Mouse (Mus musculus) right cerebral cortex, postnatal 25 days (tissue): ENCODE results near the gene Tubb5.

Experiments used
- DNase-seq: peaks from one replicate; pipeline ENCODE4 v3.0.0; 2022

Tubb5 gene

DNA sequence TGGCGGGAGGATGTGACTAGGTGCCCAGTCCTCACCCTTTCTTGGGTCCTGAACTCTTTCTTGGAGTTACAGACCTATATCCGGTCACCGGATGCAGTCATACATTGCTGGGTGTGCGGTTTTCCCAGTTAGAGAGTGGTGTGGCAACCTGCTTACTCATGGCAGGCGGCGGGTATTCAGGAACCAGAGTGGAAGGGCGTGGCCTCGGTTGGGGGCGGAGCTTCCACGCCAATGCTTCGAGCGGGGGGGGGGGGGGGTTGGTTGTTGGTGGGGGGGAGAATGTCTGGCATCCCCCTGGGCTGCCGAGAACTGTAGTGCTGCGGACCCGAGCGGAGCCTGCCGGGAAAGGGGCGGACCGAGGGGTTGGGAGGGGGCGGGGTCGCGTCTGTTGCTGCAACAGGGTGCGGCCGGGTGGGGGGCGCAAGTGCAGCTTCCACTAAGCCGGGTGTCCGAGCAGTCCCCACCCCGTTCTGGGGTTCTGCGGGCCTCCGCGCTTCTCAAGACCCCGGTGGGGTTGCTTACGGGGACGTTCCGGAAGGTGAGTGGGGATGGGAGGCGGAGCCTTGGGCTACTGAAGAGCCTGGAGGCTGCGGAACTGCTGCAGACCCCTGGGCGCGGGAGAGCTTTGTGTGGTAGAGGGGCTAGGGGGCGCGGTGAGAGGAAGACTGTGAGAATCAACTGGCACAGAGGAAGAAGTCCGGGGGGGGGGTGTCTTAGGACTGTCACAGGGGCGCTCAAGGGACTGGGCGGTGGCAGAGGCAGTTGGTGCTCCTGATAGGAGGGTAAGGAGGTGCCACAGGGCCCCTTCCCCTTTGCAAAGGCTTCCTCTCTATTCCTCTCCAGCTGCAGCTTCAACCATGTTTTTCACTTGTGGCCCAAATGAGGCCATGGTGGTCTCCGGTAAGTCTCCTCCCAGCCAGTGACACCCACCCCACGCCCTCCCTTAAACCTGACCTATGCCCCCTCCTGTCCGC is 14.9 kb downstream of the Tubb5 start, which contains the start of gene Flot1:
Gene Flot1, plus strand, starts transcription at position 267 of the 974 bp plus-strand sequence.
- DNase-seq, result peak; percentile 77

DNA sequence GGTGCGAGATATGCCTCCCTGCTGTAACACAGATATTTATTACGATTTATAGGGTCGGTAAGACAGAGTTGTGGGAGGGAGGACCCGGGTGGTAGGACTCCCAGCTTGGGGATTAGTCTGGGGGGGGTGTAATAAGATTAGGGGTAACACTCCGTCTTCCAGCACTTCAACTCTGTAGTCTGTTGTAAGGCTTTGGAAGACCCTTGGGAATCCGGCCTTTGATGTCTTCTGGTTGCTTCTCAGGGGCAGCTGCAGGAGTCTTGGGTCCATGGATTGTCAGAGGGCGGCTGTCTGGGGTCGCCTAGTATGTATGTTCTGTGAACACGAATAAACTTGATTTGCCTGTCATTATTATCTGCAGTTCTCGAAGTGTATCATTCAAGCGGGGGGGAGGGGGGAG is 15.5 kb downstream of the Tubb5 start:
- no peak for DNase-seq

DNA sequence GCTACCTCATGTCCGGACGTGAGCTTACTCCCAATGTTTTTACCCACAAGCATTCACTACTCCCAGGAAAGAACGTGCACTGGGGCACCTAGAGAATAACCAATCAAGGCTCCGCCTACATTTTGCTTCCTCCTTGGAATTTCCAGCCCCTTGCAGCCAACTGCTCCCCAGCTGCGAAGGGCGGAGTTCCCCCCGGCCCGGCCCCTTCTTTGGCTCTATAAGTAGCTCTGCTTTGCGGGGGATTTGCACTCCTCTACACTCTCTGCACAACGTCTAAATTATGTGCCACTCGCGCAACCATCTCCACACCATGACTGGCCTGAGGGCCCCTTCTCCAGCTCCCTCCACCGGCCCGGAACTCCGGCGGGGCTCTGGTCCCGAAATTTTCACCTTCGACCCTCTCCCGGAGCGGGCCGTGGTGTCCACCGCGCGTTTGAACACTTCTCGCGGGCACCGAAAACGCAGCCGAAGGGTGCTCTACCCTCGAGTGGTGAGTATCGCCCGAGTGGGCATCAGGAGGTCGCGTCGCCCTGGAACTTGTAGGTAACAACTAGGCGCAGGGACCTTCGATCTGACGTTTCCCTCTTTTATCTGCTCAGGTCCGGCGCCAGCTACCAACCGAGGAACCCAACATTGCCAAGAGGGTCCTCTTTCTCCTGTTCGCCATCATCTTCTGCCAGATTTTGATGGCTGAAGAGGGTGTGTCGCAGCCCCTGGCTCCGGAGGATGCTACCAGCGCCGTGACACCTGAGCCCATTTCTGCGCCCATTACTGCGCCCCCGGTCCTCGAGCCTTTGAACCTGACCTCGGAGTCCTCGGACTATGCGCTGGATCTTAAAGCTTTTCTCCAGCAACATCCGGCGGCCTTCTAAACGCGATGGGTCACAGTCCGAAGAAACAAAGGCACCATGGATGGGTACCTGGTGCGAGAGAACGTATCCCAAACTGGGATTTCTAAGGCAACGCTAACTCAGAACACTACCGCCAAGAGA is 16.4 kb downstream of the Tubb5 start, which contains the start of gene Ier3:
Gene Ier3, plus strand, starts transcription at position 246 of the 992 bp plus-strand sequence.
- DNase-seq, result peak; percentile 68

DNA sequence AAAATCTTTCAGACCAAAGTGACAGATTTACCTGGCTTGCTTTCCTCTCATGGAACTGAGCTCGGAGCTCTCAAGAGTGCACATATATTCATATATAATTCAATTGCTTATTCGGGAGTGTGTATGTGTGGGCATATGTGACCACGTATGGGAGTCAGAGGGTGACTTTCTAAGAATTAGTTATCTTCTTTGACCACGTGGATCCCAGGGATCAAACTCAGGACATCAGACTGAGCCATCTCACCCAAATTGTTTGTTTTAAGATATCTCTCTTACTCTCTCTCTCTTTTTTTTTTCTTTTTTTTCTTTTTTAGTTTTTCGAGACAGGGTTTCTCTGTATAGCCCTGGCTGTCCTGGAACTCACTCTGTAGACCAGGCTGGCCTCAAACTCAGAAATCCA is 18.0 kb downstream of the Tubb5 start:
- DNase-seq, result no peak

DNA sequence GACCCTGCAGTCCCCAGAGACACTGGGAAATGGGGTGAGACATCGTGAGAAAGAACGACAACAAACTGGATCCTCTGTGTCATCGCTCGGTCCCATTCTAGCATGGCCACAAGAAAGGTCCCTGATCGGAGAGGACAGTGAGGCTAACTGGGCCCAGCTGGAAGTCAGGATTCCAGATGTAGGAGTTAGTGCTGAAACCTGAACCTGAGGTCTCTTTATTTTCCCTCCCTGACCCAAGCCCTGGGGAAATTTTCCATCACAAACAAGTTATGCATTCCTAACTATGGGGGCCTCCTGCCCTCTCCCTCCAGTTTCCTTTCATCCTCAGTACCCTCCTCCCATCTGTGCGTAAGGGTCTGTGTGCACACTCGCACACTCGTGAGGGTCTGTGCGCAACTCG is 20.9 kb downstream of the Tubb5 start:
- DNase-seq, result no peak

DNA sequence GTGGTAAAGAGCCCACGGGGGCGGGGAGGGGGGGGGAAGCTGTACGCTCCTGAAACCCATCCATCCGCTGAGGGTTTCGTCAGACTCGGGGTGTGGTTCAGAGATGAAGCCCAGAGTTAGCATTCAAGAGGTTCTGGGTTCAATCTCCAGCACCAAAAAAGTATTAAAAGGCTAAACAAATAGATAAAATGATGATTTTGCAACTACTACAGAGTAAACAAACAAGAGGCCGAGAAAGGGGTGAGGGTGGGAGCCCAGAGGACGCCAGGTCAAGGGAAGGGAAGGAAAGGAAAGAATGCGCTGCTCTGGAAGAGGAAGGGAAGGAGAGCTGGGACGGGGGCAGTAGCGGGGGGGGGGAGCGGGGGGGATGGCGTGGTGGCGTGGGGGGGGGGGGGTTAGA is 21.4 kb downstream of the Tubb5 start:
- DNase-seq, result no peak

DNA sequence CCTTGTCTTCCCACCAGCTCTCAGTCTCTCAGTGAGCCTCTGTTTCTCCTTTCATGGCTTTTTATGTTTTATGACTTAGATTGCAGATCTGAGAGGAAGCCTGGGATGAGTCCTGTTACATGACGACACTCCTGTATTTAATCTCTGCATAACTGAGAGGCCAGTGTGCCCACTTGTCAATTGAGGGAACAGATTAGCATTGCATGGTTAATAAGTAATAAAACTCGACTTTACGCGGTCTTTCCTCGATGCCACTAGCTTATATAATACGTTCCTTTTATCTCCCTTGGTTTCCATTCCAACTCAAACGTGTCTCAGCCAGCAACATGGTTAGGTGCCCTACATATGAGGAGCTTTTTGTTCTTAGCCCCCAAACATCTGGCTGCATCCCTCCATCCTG is 22.3 kb downstream of the Tubb5 start:
- DNase-seq, result no peak

DNA sequence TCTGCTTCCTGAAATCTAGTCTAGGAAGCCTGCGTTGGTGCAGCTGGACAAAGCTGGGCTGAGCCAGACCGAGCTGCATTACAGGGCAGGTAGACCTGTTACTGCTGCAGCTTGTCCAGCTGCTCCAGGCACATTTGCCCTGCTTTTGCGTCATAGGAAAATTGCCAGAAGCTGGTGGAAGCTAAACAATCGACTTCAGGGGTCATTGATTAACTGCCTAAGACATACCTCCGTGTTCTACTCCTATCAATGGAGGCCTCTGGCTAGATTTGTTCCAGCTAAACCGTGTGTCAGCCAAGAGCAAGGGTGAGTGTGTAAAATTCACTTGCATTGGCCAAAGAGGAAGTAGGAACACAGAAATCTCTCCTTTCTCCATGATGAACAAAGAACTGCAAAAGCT is 23.4 kb downstream of the Tubb5 start:
- DNase-seq, result no peak

DNA sequence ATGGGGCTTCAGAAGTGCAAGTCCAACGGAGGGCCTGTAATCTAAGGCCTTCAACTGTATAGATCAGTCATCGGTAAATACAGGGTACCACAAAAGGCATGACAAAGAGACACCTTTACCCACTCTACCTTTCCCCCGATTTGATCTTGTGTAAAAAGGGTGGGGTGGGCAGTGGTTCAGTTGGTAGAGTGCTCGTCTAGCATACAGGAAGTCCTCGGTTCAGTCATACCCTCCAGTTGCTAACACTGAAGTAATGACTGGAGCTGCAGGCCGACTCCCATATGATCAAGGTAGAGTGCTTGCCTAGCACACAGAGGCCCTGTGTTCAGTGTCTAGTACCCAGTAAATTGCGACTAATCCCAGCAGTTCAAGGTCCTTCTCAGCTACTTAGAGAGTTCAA is 24.5 kb downstream of the Tubb5 start:
- no peak for DNase-seq

DNA sequence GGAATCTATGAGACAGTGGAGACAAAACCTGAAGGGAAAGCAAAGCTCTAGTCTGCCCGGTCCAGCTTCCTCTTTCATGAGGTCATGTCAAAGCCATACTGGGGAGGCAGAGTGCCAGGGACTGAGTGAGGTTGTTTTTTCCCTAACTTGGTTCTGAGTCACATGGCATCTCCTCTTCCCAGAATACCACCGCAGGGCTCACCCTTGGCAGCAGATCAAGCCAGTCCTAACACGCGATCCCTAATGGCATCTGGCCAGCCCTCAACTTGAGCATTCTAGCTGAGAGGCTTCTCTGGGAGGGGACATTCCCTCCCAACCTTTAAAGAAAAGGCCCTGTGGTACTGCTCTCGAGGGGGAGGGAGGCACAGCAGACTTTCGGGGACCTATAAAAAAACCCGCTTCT is 24.9 kb downstream of the Tubb5 start:
- no peak for DNase-seq

DNA sequence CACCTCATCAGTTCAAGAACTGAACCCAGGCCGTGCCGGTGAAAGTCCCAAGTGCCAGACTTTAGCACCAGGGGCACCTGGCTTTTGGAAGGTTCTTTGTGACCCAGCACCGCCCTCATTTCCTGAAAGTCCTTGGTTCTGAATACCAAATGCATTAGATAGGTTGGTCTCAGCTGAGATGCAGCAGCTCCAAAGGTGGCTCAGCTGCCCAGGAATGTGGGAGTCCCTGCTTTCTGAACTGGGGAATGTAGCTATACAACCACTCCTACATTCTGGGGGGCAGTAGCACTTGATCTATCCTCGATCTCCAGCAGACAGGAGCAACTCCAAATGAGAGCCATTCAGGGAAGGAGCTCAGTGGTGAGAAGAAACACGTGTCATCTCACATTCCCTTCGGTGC is 25.4 kb downstream of the Tubb5 start:
- no peak for DNase-seq

DNA sequence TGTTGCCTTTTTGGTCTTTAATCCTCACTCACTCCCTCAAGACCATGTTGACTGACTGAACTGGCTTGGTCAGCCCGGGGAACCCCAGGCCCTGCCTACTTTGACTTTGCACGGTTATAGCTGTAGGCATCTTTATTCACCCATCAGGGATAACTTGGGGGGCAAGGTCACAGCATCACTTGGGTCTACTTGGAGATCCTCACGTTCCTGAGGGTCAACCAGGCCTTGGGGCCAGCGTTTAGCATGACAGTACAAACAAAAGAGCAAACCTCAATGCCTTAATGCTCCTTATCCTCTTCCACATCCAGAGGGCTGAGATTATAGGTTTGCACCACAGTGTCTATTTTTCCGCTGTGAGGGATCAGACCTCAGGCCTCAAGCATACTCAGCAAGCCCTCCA is 25.8 kb downstream of the Tubb5 start:
- no peak for DNase-seq

DNA sequence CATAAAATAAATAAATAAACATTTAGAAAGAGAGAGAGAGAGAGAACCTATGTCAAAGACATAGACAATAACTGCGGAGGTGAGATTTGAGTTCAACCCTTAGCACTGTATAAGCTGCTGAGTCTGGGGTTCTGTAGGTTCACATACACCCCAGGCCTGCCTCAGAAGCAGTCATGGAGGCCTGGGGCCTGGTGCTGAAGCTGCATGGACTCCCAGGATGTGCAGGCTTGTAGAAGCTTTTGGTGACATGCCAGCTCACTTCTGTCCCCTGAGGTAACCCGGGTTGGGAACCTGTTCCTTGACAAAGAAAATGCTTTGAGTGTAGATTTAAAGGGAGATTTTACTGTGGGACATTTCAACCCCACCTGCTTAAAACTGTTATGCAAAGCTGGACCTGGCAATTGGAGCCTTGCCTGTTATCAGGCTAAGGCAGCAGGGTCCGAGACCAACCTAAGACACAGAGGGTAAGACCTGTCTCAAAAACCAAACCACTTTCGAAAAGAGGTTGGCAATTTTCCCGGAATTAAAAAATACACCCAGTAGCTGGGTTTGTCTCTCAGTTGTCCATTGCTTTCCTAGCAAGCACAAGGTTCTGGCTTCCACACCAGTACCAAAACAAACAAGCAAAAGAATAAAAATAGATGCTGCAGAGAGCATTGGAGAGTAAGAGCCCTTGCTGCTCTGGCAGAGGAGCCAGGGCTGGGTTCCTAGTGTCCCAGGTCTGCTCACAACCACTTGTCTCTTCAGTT is 27.0 kb downstream of the Tubb5 start:
- DNase-seq, result no peak

DNA sequence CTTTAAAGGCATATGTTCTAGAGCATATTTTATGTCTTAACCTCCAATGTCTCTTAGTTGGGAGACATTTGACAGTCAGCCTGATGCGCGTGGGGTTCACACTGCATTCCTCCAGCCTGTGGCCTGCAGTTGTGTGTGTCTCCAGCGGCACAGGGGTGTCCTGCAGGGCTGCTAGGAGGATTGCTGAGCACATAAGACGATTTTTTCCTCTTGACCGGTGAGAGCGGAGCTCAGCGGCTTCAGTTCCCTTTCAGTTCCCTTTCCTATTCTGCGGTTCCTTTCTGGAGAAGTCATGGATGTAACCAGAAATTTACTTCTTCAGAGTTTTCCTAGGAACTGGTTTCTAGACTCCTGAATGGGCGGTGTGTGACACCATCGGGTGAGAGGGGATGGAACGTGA is 28.7 kb downstream of the Tubb5 start:
- no peak for DNase-seq

DNA sequence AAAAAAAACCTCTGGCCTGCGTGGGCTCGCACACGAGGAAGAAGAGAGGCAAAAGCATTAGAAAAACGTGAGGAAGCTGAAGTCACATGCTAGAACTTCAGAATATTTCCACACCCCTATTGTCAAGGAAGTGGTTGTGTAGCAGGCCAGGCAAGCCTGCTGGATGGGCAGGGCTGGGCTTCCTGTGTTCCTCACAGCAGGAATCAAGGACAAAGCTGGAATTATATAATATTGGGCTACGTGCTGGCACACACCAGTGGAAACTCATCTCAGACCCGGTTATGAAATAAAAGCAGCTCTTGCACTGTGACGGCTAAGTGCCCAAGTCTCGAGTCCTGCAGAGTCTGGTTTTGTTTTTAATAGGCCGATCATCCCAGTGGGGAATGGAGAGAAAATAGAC is 30.0 kb downstream of the Tubb5 start:
- DNase-seq, result no peak

DNA sequence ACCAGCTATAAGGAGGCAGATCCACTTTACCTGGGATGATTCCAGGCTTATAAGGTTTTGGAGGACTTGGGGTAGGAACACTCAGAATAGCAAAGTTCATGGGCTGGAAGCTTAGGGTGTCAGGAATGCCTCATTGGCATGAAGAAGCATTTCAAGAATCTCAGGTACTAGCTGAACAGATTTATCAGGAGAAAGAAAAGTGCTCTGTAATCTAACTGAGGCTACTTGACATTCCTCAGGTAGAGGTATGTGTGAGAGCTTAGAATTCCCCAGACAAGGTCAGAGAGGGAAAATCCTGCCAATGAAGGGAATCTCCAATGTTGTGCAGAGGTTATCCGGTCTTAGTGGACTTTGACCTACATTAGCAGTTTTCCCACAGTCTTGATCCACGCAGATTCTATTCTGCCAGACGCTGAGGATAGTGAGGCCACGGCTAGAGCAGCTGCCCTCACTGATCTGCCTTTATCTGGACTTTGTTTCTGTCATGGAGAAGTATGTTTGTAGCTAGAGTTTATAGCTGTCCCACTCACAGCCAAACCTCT is 34.2 kb downstream of the Tubb5 start:
- DNase-seq, result no peak

DNA sequence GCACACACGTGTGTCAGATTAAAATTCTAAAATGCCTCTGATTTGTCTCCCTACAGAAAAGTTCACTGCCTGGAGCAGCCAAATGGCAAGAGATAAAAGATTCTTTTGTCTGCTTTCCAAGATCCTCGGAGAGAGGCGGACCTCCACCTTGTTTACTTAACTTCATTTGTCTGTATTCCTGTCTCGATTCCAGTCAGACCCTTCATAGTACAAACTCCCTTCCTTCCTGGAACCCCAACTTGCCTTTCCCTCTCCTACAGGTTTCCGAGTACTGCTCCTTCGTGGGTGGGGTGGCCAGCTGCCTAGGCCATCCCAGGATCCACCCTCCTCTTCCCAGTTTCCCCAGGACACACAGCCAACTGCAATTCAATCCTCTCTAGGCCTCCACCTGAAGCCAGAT is 35.1 kb downstream of the Tubb5 start:
- DNase-seq, result no peak

DNA sequence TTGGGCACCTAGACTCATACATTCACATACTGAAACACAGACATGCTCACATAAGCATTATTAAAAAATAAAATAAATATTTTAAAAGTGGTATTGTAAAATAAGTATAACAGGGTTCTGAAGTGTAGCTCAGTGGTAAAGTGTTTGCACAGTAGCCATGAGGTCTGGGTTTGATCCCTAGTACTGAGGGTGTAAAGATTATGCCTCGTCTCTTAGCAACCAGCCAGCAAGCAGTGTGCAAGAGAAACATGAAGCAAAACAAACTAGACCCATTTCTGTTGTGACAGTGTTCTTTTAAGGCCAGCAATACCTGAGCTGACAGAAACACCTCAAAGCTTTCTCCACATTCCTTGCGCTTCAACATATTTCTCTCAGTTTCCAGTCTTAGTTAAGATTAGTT is 37.2 kb downstream of the Tubb5 start:
- no peak for DNase-seq

DNA sequence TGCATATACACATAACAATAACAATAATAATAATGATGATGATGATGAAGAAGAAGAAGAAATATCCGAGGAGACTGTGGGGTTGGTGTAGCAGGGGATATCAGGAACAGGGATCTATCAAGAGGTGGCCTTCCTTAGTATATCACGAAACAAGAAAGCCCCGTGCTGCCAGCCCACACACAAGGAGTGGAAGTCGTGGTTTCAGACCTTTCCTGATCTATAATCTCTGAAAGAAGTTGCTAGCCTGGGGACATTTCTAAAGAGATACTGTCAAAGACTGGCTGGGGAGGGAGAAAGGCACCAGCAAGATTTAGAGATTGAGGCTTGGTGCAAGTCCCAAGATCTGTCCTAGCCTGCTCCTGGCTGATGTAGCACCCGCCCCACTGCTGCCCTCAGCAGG is 41.3 kb downstream of the Tubb5 start:
- no peak for DNase-seq

DNA sequence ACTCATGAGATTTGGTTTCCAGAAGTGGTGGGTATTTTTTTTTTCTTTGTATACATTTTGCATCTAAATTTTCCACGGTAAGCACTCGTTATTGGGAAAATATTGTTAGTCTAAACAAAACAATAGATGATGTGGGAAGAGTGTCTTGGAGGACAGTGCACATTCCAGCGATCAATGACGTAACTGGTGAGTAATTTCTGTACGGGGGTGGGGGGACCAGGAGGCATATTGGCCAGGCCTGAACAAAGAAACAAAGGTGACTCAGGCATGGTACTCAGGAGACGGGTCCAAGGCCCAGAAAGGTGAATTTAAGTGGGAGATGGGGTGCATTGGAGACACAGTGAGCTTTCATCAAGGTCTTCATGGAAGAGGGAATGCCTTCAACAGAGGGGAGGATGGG is 42.5 kb downstream of the Tubb5 start:
- DNase-seq, result no peak

DNA sequence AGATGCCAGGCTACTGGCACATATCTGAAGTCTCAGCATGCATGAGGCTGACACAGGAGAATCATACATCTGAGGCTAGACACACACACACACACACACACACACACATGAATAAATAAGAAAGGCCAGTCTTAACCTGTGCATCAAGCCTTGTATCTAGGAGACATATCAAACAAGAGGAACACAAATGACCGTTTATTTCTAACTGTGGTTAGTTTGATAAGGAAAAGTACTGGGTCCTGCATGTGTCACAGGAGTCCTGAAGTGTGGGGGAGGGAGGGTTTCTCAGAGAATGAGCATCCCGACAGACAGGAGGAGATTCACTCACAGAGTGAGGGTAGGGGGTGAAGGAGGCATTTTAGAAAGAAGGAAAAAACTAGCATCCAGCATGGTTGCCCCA is 43.0 kb downstream of the Tubb5 start:
- no peak for DNase-seq

DNA sequence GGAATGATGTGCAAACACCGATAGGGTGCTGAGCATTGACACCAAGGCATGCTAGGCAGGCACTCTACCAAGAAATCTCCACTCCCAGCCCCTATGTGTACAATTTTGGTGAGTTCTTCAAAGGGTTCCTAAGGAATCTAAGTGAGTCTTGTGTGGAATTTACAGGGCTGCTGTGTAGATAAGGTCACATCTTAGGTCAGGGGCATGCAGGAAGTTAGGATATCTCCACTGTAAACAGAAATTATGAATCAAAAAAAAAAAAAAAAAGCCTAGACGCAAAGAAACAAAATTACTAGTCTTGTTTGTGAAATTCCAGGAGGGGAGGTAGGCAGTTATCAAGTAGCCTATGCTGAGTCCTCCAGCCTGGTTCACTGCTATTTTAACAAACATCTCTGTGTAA is 45.3 kb downstream of the Tubb5 start:
- no peak for DNase-seq

DNA sequence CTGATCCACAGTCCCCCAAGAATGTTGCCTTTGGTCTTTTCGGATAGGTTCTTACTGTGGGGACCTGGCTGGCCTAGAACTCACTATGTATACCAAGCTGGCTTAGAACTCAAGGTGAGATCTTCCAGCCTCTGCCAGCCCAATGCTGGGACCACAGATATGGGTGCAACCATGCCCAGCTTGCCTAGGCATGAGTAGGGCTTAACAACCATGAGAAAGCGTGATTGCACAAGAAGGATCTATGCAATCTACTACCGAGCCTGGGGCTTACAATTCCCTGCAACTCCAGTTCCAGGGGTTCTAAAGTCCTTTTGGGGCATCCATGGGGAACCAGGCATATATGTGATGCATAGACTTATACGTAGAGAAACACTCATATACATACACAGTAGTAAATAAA is 47.2 kb downstream of the Tubb5 start:
- no peak for DNase-seq
